Mouse (Mus musculus) myocyte (in vitro differentiated cells): Measurements from ENCODE around the gene Abca1. TPM values are rescaled to one million over a fixed set of nuclear protein-coding genes. Genes with fewer than 3 reads are reported as not detected.

Experiments
- H3K27me3 ChIP-seq: one replicate; pipeline ENCODE4 v1.6.1; 2011; ENCODE audit not compliant: control insufficient read depth, insufficient read depth, insufficient read length
- H3K36me3 ChIP-seq: one replicate; pipeline ENCODE4 v1.6.1; 2011; ENCODE audit not compliant: control insufficient read depth, insufficient read depth
- H3K4me2 ChIP-seq: one replicate; pipeline ENCODE4 v1.6.1; 2011; ENCODE audit warnings: low read depth, control low read depth
- H3K4me3 ChIP-seq: one replicate; pipeline ENCODE4 v1.5.1; 2011; ENCODE audit warnings: mild to moderate bottlenecking, control low read depth, moderate library complexity
- H3K79me2 ChIP-seq: one replicate; pipeline ENCODE4 v1.6.1; 2011; ENCODE audit not compliant: control insufficient read depth, insufficient read depth
- H3ac ChIP-seq: one replicate; pipeline ENCODE4 v1.6.1; 2011; ENCODE audit not compliant: control insufficient read depth, insufficient read length
- CEBPB ChIP-seq: IDR thresholded peaks from 2 replicates; pipeline ENCODE4 v1.6.1; 2011; ENCODE audit warnings: mild to moderate bottlenecking, moderate library complexity; ENCODE audit not compliant: poor library complexity, insufficient read depth, severe bottlenecking
- E2F4 ChIP-seq: IDR thresholded peaks from one replicate; pipeline ENCODE4 v1.6.1; 2011; ENCODE audit warnings: mild to moderate bottlenecking, control low read depth, moderate library complexity; ENCODE audit not compliant: insufficient read depth
- MAX ChIP-seq: IDR thresholded peaks from one replicate; pipeline ENCODE4 v1.6.1; 2011; ENCODE audit warnings: low read depth, mild to moderate bottlenecking, control low read depth
- MYOD1 ChIP-seq, 3 experiments: IDR thresholded peaks; one replicate each; pipeline ENCODE4 v1.6.1; 2011; ENCODE audit warnings: control low read depth in 2 of 3, low read depth in 2 of 3, mild to moderate bottlenecking in 2 of 3, moderate library complexity in 1 of 3; ENCODE audit not compliant: insufficient read length in 2 of 3, control insufficient read depth in 1 of 3
- MYOG ChIP-seq, 3 experiments: IDR thresholded peaks; one replicate each; pipeline ENCODE4 v1.6.1; 2011; ENCODE audit warnings: control low read depth in 2 of 3, low read depth in 2 of 3, mild to moderate bottlenecking in 2 of 3; ENCODE audit not compliant: insufficient read length in 2 of 3, control insufficient read depth in 1 of 3, insufficient read depth in 1 of 3
- POLR2A ChIP-seq: IDR thresholded peaks from one replicate; pipeline ENCODE4 v1.6.1; 2011; ENCODE audit warnings: low read depth, mild to moderate bottlenecking, control low read depth, moderate library complexity; ENCODE audit not compliant: insufficient read length
- POLR2AphosphoS2 ChIP-seq: IDR thresholded peaks from one replicate; pipeline ENCODE4 v1.6.1; 2011; ENCODE audit warnings: low read depth, control low read depth; ENCODE audit not compliant: insufficient read length
- REST ChIP-seq: IDR thresholded peaks from one replicate; pipeline ENCODE4 v1.6.1; 2011; ENCODE audit warnings: mild to moderate bottlenecking, control low read depth, moderate library complexity; ENCODE audit not compliant: insufficient read depth, insufficient read length
- SRF ChIP-seq: IDR thresholded peaks from one replicate; pipeline ENCODE4 v1.6.1; 2011; ENCODE audit warnings: low read depth; ENCODE audit not compliant: control insufficient read depth, insufficient read length
- TCF12 ChIP-seq: IDR thresholded peaks from one replicate; pipeline ENCODE4 v1.6.1; 2011; ENCODE audit warnings: mild to moderate bottlenecking, control low read depth; ENCODE audit not compliant: poor library complexity, insufficient read depth, severe bottlenecking
- TCF3 ChIP-seq: IDR thresholded peaks from one replicate; pipeline ENCODE4 v1.6.1; 2011; ENCODE audit warnings: low read depth, control low read depth; ENCODE audit not compliant: insufficient read length
- USF1 ChIP-seq: IDR thresholded peaks from one replicate; pipeline ENCODE4 v1.6.1; 2011; ENCODE audit warnings: low read depth, mild to moderate bottlenecking, control low read depth, moderate library complexity
- polyA plus RNA-seq: library from polyadenylated mRNA; unstranded; fragments of >200 nt; fragmentation: generic; extraction: Trizol; gene quantifications from one replicate; pipeline ENCODE4 v1.2.1, GENCODE M21; 2012; ENCODE audit warnings: missing spikeins

Abca1 gene
- polyA plus RNA-seq, 1 experiment, result 0.68 TPM

- TF ChIP-seq REST (no peak), E2F4 (no peak), MYOG (IDR thresholded peaks at IDR 0.05; ENCODE audit: control insufficient read depth in 1 of 3, insufficient read depth in 1 of 3, insufficient read length in 2 of 3, low read depth in 2 of 3) (no peak), USF1 (no peak), SRF (no peak), MAX (no peak), MYOD1 (IDR thresholded peaks at IDR 0.05; ENCODE audit: control insufficient read depth in 1 of 3, insufficient read length in 2 of 3, low read depth in 2 of 3) (no peak)
- Histone ChIP-seq H3K36me3 (no peaks in the 10 kb centered on the region), H3K79me2 (no peaks in the 10 kb centered on the region), H3K27me3 (peaks cover 20% of the 10 kb centered on the region), H3K4me2 (peak overlapping the region; percentile 97), H3ac (no peak overlapping the region), H3K4me3 (peak overlapping the region; percentile 20)
Measured at GRCm38 (mm10) chr4:53159176-53159575, 519 bp downstream of the Abca1 start.

DNA sequence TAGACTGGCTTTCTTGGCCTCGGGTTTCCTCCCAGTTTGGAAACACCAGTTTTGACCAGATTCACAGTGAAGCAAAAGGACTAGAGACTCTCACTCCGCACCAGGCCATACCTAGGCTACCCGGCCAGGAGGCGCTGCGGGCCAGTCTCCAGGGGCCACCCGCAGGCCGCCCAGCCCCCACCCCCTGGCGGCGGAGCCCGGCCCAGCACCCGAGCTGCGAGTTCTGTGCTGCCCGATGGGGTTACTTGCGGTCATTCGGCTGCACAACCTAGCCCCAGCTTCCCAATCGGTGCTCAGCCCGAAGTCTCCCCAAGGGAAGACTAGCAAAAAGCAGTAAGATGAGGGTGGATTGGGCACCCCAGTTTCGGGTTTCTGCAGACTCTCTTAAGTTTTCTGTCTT lies 1.1 kb downstream of the Abca1 start:
- TF ChIP-seq MYOD1 (IDR thresholded peaks at IDR 0.05; ENCODE audit: control insufficient read depth in 1 of 3, insufficient read length in 2 of 3, low read depth in 2 of 3) (no peak), MYOG (IDR thresholded peaks at IDR 0.05; ENCODE audit: control insufficient read depth in 1 of 3, insufficient read depth in 1 of 3, insufficient read length in 2 of 3, low read depth in 2 of 3) (no peak), TCF12 (no peak), POLR2AphosphoS2 (no peak), REST (no peak), POLR2A (no peak), TCF3 (no peak), CEBPB (no peak), MAX (no peak), USF1 (no peak), E2F4 (no peak)
- H3K27me3 ChIP-seq, result peaks cover 20% of the 10 kb centered on the region
- H3K4me3 ChIP-seq, result peak overlapping the region; percentile 20
- no peaks in the 10 kb centered on the region for H3K36me3 ChIP-seq
- H3ac ChIP-seq, result no peak overlapping the region
- peak overlapping the region; percentile 97 for H3K4me2 ChIP-seq
- H3K79me2 ChIP-seq, result no peaks in the 10 kb centered on the region

- Histone ChIP-seq H3K4me2 (no peak overlapping the region), H3K27me3 (peaks cover 32% of the 10 kb centered on the region)
- no peak for TF ChIP-seq POLR2A
- no peak for TF ChIP-seq CEBPB
- TF ChIP-seq MYOD1 (IDR thresholded peaks at IDR 0.05; ENCODE audit: control insufficient read depth in 1 of 3, insufficient read length in 2 of 3, low read depth in 2 of 3), result no peak
- TF ChIP-seq TCF12, result no peak
- no peak for TF ChIP-seq POLR2AphosphoS2
- no peak for TF ChIP-seq E2F4
- no peak for TF ChIP-seq USF1
- TF ChIP-seq TCF3, result no peak
- TF ChIP-seq SRF, result no peak
- no peak for TF ChIP-seq MAX
- TF ChIP-seq REST, result no peak
- TF ChIP-seq MYOG (IDR thresholded peaks at IDR 0.05; ENCODE audit: control insufficient read depth in 1 of 3, insufficient read depth in 1 of 3, insufficient read length in 2 of 3, low read depth in 2 of 3), result no peak
Measured at GRCm38 (mm10) chr4:53155471-53155870, 4.2 kb downstream of the Abca1 start.

DNA sequence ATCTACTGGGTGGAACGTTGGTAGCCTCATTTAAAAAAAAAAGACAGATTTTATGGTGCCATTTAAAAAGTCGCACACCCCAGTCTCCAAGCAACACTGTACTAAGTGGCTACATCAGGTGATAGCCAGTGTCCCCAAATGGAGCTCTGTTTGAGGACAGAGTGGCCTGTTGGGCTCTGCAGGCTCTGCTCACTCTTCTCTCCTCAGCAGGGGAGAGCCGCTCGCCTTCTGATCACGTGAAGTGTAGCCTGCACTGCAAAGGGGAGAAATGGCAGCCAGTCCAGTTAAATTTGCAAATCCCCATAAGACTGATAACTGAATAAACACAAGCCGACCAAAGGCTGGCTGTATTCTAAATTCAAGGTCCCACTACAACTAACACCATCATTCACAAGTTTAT lies 6.0 kb downstream of the Abca1 start:
- H3ac ChIP-seq, result no peak overlapping the region
- no peak overlapping the region for H3K4me2 ChIP-seq
- peaks cover 33% of the 10 kb centered on the region for H3K27me3 ChIP-seq
- TF ChIP-seq REST, result no peak
- TF ChIP-seq SRF, result no peak
- H3K79me2 ChIP-seq, result no peaks in the 10 kb centered on the region
- no peaks in the 10 kb centered on the region for H3K36me3 ChIP-seq
- H3K4me3 ChIP-seq, result no peak overlapping the region

More at GRCm38 (mm10) chr4:53155471-53155870, 4.2 kb downstream of the Abca1 start:
- Histone ChIP-seq H3K4me3 (no peak overlapping the region), H3K36me3 (no peaks in the 10 kb centered on the region), H3ac (no peak overlapping the region), H3K79me2 (no peaks in the 10 kb centered on the region)

DNA sequence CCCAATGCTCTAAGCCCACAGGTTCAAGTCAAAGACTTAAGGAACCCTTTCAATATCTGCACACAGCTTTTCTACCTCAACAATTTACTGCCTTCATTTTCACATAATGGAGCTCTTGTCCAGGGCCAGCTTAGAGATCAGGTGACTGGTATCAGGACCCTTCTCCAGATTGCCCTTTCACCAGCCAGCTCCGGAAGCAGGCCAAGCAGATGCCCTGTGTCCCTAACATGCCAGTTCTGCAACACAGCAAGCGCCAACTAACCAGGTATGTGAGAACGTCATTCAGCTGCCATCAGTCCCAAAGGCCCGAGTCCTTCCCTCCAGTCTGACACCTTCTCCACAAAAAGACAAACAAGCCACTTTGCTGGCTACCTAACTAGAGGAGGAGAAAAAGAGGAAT lies 6.6 kb downstream of the Abca1 start:
- no peak overlapping the region for H3K4me3 ChIP-seq

More for the DNA sequence above, 6.6 kb downstream of the Abca1 start:
- H3K79me2 ChIP-seq, result no peaks in the 10 kb centered on the region
- H3ac ChIP-seq, result no peak overlapping the region
- H3K36me3 ChIP-seq, result no peaks in the 10 kb centered on the region
- H3K4me2 ChIP-seq, result no peak overlapping the region
- H3K27me3 ChIP-seq, result peaks cover 31% of the 10 kb centered on the region
- TF ChIP-seq CEBPB (no peak), MYOD1 (IDR thresholded peaks at IDR 0.05; ENCODE audit: control insufficient read depth in 1 of 3, insufficient read length in 2 of 3, low read depth in 2 of 3) (no peak), E2F4 (no peak), POLR2A (no peak), MYOG (IDR thresholded peaks at IDR 0.05; ENCODE audit: control insufficient read depth in 1 of 3, insufficient read depth in 1 of 3, insufficient read length in 2 of 3, low read depth in 2 of 3) (no peak), REST (no peak), USF1 (no peak), POLR2AphosphoS2 (no peak), TCF3 (no peak), MAX (no peak), TCF12 (no peak), SRF (no peak)
